ENCODE assay signal across 8 mouse cellular contexts in genomic region chr7:142532671-142533058, GRCm38 (mm10). TPM values are rescaled to one million over a fixed set of nuclear protein-coding genes. Genes with fewer than 3 reads are reported as not detected.
A peak's percentile ranks its signal among the peaks of the same experiment; 100 is the strongest.
DNase-seq lines count a peak whose midpoint lies in the region; ATAC-seq and TF ChIP-seq lines count a peak whose summit lies in the region.

TSS of gene Mrpl23 (plus strand) at chr7:142532686.

- no peaks in the 10 kb centered on the region for H3K9me3 ChIP-seq in MEL (replicated peaks; ENCODE audit: insufficient read depth, low read length)
- no peaks in the 10 kb centered on the region for H3K9me3 ChIP-seq in heart, embryonic 12.5 days (replicated peaks)
- H3K9me3 ChIP-seq in liver, embryonic 12.5 days (replicated peaks), result no peaks in the 10 kb centered on the region
- no peaks in the 10 kb centered on the region for H3K9me3 ChIP-seq in stomach, embryonic 16.5 days (replicated peaks; ENCODE audit: control insufficient read depth, low read length)

- WGBS in kidney, adult 2 months, result 4% methylated on average over 17 of the region's 17 CpGs
- 7% methylated on average over 17 of the region's 17 CpGs for WGBS in heart, embryonic 12.5 days
- WGBS in liver, embryonic 12.5 days (ENCODE audit: insufficient replicate concordance), result 8% methylated on average over 17 of the region's 17 CpGs
- WGBS in stomach, embryonic 16.5 days, result 5% methylated on average over 17 of the region's 17 CpGs

- peak within 1 kb of the TSS; percentile 81 for H3K9ac ChIP-seq in MEL (ENCODE audit: control insufficient read depth, low read depth, low read length, poor library complexity, severe bottlenecking)
- peak within 1 kb of the TSS; percentile 76 for H3K9ac ChIP-seq in heart, embryonic 12.5 days
- H3K9ac ChIP-seq in liver, embryonic 12.5 days, result peak within 1 kb of the TSS; percentile 85
- peak within 1 kb of the TSS; percentile 92 for H3K9ac ChIP-seq in stomach, embryonic 16.5 days (ENCODE audit: low read length)

- no peak for TF ChIP-seq RAD21 in MEL (IDR thresholded peaks at IDR 0.05; ENCODE audit: low read depth, low read length)

- no peaks in the 10 kb centered on the region for H3K27me3 ChIP-seq in kidney, adult 2 months (replicated peaks; ENCODE audit: control insufficient read depth, insufficient read depth, low read length)
- H3K27me3 ChIP-seq in MEL (ENCODE audit: control insufficient read depth in 1 of 2, insufficient read depth in 2 of 2, low read length in 2 of 2), result no peaks in the 10 kb centered on the region; a peak in 3 of 4 replicates
- H3K27me3 ChIP-seq in heart, embryonic 12.5 days (replicated peaks), result no peaks in the 10 kb centered on the region
- peaks cover 18% of the 10 kb centered on the region for H3K27me3 ChIP-seq in liver, embryonic 12.5 days (replicated peaks)
- H3K27me3 ChIP-seq in stomach, embryonic 16.5 days (ENCODE audit: control insufficient read depth, insufficient read depth, low read length), result no peaks in the 10 kb centered on the region

- H3K27ac ChIP-seq in kidney, adult 2 months (ENCODE audit: insufficient read depth, low read depth, low read length), result 0 out of 2 replicates have a peak within 1 kb of the TSS, but pooled peaks have one; percentile 22
- peak within 1 kb of the TSS; percentile 22 for H3K27ac ChIP-seq in MEL (ENCODE audit: control insufficient read depth, low read depth, low read length)
- peak within 1 kb of the TSS; percentile 92 for H3K27ac ChIP-seq in heart, embryonic 12.5 days (ENCODE audit: poor library complexity, severe bottlenecking)
- peak within 1 kb of the TSS; percentile 91 for H3K27ac ChIP-seq in liver, embryonic 12.5 days
- H3K27ac ChIP-seq in stomach, embryonic 16.5 days (ENCODE audit: low read length), result peak within 1 kb of the TSS; percentile 98

- TF ChIP-seq CTCF in kidney, adult 2 months (conservative IDR thresholded peaks at IDR 0.05; ENCODE audit: insufficient read depth, insufficient read length, low read depth, low read length), result no peak
- no peak for TF ChIP-seq CTCF in MEL (IDR thresholded peaks at IDR 0.05 in 2 of 3, conservative IDR thresholded peaks at IDR 0.05 in 1 of 3; ENCODE audit: control insufficient read depth in 1 of 3, insufficient read depth in 1 of 3, low read depth in 2 of 3, low read length in 3 of 3, poor library complexity in 1 of 3, severe bottlenecking in 1 of 3)

- peak; percentile 69 for ATAC-seq in heart, embryonic 12.5 days (ENCODE audit: insufficient number of reproducible peaks, low FRiP score)
- peak; percentile 30 for ATAC-seq in liver, embryonic 12.5 days
- peak; percentile 56 for ATAC-seq in stomach, embryonic 16.5 days (ENCODE audit: insufficient read depth, low FRiP score)

- H3K4me1 ChIP-seq in kidney, adult 2 months (ENCODE audit: control insufficient read depth, insufficient read depth, low read length), result no peaks in the 10 kb centered on the region
- peaks cover 4 to 7% of the 10 kb centered on the region in 2 experiments; a peak in 3 of 4 replicates for H3K4me1 ChIP-seq in MEL (ENCODE audit: control insufficient read depth in 1 of 2, insufficient read depth in 2 of 2, low read length in 2 of 2)
- H3K4me1 ChIP-seq in heart, embryonic 12.5 days (replicated peaks), result peaks cover 66% of the 10 kb centered on the region
- H3K4me1 ChIP-seq in liver, embryonic 12.5 days, result peaks cover 65% of the 10 kb centered on the region
- H3K4me1 ChIP-seq in stomach, embryonic 16.5 days (ENCODE audit: control insufficient read depth, insufficient read depth, low read length), result peaks cover 57% of the 10 kb centered on the region

- H3K36me3 ChIP-seq in kidney, adult 2 months (ENCODE audit: control insufficient read depth, insufficient read depth, low read length), result no peaks in the 10 kb centered on the region
- H3K36me3 ChIP-seq in MEL (ENCODE audit: control insufficient read depth in 1 of 2, insufficient read depth in 2 of 2, low read length in 2 of 2), result peaks cover 0 to 6% of the 10 kb centered on the region in 2 experiments; a peak in 2 of 4 replicates
- H3K36me3 ChIP-seq in heart, embryonic 12.5 days, result peaks cover 5% of the 10 kb centered on the region
- peaks cover 23% of the 10 kb centered on the region for H3K36me3 ChIP-seq in liver, embryonic 12.5 days
- no peaks in the 10 kb centered on the region for H3K36me3 ChIP-seq in stomach, embryonic 16.5 days (ENCODE audit: control insufficient read depth, insufficient read depth, low read length)

- peak within 1 kb of the TSS; percentile 83 for H3K4me3 ChIP-seq in kidney, adult 2 months (ENCODE audit: insufficient read depth, low read depth, low read length)
- H3K4me3 ChIP-seq in MEL (ENCODE audit: control insufficient read depth in 1 of 2, insufficient read depth in 1 of 2, low read depth in 2 of 2, low read length in 2 of 2), result peak within 1 kb of the TSS; percentile 50 to 70
- peak within 1 kb of the TSS; percentile 57 for H3K4me3 ChIP-seq in heart, embryonic 12.5 days
- peak within 1 kb of the TSS; percentile 84 for H3K4me3 ChIP-seq in liver, embryonic 12.5 days
- peak within 1 kb of the TSS; percentile 68 for H3K4me3 ChIP-seq in stomach, embryonic 16.5 days (replicated peaks; ENCODE audit: low read length)

- H3K4me2 ChIP-seq in heart, embryonic 12.5 days, result peak within 1 kb of the TSS; percentile 70
- peak within 1 kb of the TSS; percentile 92 for H3K4me2 ChIP-seq in liver, embryonic 12.5 days
- peak within 1 kb of the TSS; percentile 88 for H3K4me2 ChIP-seq in stomach, embryonic 16.5 days (ENCODE audit: low read depth, low read length)

- no peak for TF ChIP-seq POLR2A in kidney, adult 2 months (IDR thresholded peaks at IDR 0.05; ENCODE audit: low read depth, low read length)
- no peak for TF ChIP-seq POLR2A in MEL (IDR thresholded peaks at IDR 0.05; ENCODE audit: control insufficient read depth in 1 of 2, insufficient read depth in 1 of 2, low read depth in 1 of 2, low read length in 2 of 2, poor library complexity in 1 of 2)

- TF ChIP-seq EP300 in MEL (IDR thresholded peaks at IDR 0.05; ENCODE audit: low read depth in 1 of 2, low read length in 2 of 2), result no peak

- H3K79me2 ChIP-seq in MEL (ENCODE audit: control insufficient read depth, insufficient read depth, low read length, poor library complexity), result peaks cover 4% of the 10 kb centered on the region; the same call in 1 of the 2 replicates

- no peak for DNase-seq in kidney, adult 2 months
- no peak for DNase-seq in kidney, adult 9 months
- DNase-seq in MEL (ENCODE audit: low read depth, low spot score), result no peak
- DNase-seq in adrenal gland, postnatal 10 days, result no peak
- DNase-seq in spleen, postnatal 14 days (ENCODE audit: low spot score in 2 of 2), result no peak

TF ChIP-seq in MEL, 35 proteins besides CTCF, POLR2A, EP300 and RAD21:
- TF ChIP-seq SIN3A (IDR thresholded peaks at IDR 0.05; ENCODE audit: low read length), result no peak
- TF ChIP-seq ZNF384 (IDR thresholded peaks at IDR 0.05; ENCODE audit: low read depth, low read length), result no peak
- no peak for TF ChIP-seq ZC3H11A (IDR thresholded peaks at IDR 0.05; ENCODE audit: low read depth, low read length)
- no peak for TF ChIP-seq MYC (IDR thresholded peaks at IDR 0.05; ENCODE audit: low read depth, low read length)
- TF ChIP-seq POLR2AphosphoS5 (IDR thresholded peaks at IDR 0.05; ENCODE audit: borderline replicate concordance, low read depth, low read length), result no peak

RNA-seq across cellular contexts. Expression of gene Mrpl23, which starts in this region (rescaled TPM):
- polyA plus RNA-seq in kidney, adult 2 months (2012; rRNA removed), result 10.3 and 11.0 TPM in 2 replicates
- 48.2 and 57.6 TPM in 2 replicates for total RNA-seq in MEL (2012; rRNA removed)
- polyA plus RNA-seq in MEL (2012; ENCODE audit: insufficient read depth in 1 of 2, insufficient read length in 2 of 2, low read depth in 1 of 2, low replicate concordance in 2 of 2, missing spikeins in 1 of 2), result 10 to 100 TPM in 1 of 2 experiments, not detected in 1; 11.4 TPM
- polyA plus RNA-seq in heart, embryonic 12.5 days (2016; fragmentation: Nextera tagmentation; extraction: Ambion mirVana), result 12.0 and 15.2 TPM in 2 replicates
- 10.4 and 14.4 TPM in 2 replicates for polyA plus RNA-seq in liver, embryonic 12.5 days (2016; fragmentation: Nextera tagmentation; extraction: Ambion mirVana)
- polyA plus RNA-seq in stomach, embryonic 16.5 days (2015; fragmentation: Nextera tagmentation; extraction: Ambion mirVana), result 16.2 and 30.7 TPM in 2 replicates
- total RNA-seq in adrenal gland, postnatal 10 days (2021), result 10 to 100 TPM in 1 of 2 experiments, 1 to 10 TPM in 1; 5.1 to 15.8 TPM

Comparison
In these comparisons a context has a peak if more than half of its experiments do, and no peak if none do; other contexts are left out.
1. H3K27ac ChIP-seq: peak in every context shown above with its lines; median percentile 98 in stomach, embryonic 16.5 days; 92 in heart, embryonic 12.5 days; 91 in liver, embryonic 12.5 days; 22 in kidney, adult 2 months; 22 in MEL.